Mouse (Mus musculus) heart, postnatal 25 days (tissue): ENCODE data around the gene Tnc. TPM values are rescaled to one million over a fixed set of nuclear protein-coding genes. Genes with fewer than 3 reads are reported as not detected.
"Not testable (repeated sequence)": the region's sequence is repeated elsewhere in the genome, so short reads cannot be mapped to it uniquely, and the experiment has no call there.

Experiments used
- DNase-seq: peaks from one replicate; pipeline ENCODE4 v3.0.0; 2022; ENCODE audit warnings: low spot score
- intact Hi-C: fragments of 180-260 bp; cut with DNase I; formaldehyde crosslinking; loops from one replicate; pipeline ENCODE4 v1.15.1; 2025
- total RNA-seq, 2 experiments: library from RNA; stranded (reverse); gene quantifications; 2 replicates each; pipeline ENCODE4 v1.2.3; 2021

Gene Tnc
- total RNA-seq, 2 experiments from 2014 or later = 1.0 TPM

- intact Hi-C loops = no loop called here
- DNase-seq = no peak
These were observed 67.2 kb downstream of the Tnc start for GRCm38 (mm10) chr4:63979635-63980034.

- no peak for DNase-seq
These were observed 74.3 kb downstream of the Tnc start for GRCm38 (mm10) chr4:63972536-63972935.

GRCm38 (mm10) chr4:63971762-63972161 lies 75.1 kb downstream of the Tnc start:
- intact Hi-C loops = no loop called here
- no peak for DNase-seq

More at GRCm38 (mm10) chr4:63972536-63972935, 74.3 kb downstream of the Tnc start:
- intact Hi-C loops = no loop called here

DNA sequence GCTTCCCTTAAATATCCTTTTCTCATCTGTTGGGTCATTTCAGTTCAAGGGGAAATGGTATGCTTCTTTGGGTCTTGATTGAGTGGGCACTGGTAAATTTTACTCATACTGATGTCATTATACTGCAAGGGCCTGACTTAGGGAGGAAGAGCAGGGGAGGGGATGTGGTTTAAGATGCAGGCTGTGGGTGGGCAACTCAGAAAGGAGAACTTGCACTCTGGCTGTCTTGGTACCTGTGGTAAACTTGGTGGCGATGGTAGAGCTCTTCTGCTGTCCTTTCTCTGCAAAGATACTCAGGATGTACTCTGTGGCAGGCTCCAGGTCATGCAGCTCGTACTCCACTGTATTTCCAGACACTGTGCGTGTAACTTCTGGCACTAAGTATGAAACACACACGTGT lies 75.9 kb downstream of the Tnc start:
- intact Hi-C loops = no loop called here
- no peak for DNase-seq

- intact Hi-C loops = no loop called here
- no peak for DNase-seq
These were observed 76.9 kb downstream of the Tnc start for GRCm38 (mm10) chr4:63969891-63970290.

- intact Hi-C loops = no loop called here
- no peak for DNase-seq
These were observed 83.4 kb downstream of the Tnc start for GRCm38 (mm10) chr4:63963410-63963809.

DNA sequence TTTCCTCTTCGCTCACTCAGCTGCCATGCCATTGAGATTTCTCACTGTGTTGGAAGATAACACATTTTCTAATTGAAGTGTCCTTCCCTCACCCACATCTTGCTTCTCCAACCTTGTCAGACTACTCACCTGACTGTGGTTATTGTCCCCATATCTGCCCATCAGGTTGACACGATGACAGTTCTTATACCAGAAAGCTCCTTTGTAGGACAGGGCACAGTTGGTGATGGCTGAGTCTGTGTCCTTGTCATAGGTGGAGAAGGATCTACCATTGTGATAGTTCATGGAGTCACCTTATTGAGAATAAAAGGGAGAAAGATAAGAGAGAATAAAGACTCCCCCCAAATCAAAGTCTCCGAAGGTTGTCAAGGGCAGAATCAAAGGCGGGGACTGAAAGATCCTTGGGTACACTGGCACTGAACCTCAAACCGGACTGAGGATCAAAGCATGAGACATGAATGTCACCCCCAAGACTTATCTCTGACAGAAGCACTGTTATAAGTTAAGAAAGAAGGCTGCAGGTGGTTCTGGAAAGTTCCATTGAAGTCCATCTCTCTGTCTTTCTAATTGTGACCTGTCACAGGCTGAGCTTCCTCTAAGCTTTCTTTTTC lies 84.9 kb downstream of the Tnc start:
- DNase-seq = no peak
- intact Hi-C loops = no loop called here

DNA sequence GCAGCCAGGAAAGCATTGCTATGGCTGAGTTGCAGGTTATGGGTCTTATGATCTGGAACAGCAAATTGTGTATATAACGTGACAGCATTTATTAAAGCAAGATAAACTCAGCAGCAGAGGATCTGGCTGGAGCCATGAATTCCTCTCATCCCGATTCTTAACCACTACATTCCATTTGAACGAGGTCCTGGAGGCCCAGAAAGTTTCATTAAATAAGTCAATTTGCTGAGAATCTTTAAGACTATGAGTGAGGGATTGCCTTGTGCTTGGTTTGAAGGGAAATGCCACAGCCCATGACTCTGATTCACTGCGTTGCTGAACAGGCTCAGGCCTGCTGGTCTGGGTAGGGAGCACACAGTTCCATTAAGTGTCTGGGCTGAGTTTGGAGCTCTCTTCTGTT lies 88.2 kb downstream of the Tnc start:
- DNase-seq = no peak
- intact Hi-C loops = no loop called here

GRCm38 (mm10) chr4:63950054-63950453 lies 96.8 kb downstream of the Tnc start:
- intact Hi-C loops = no loop called here
- no peak for DNase-seq

GRCm38 (mm10) chr4:63948688-63949073 lies 98.1 kb downstream of the Tnc start:
- not testable (repeated sequence) for DNase-seq
- intact Hi-C loops = loop anchor here (1.0 to 5.0 kb wide), 7 partner anchors 262 to 581 kb away; partner anchors contain the start of gene Tex48

- intact Hi-C loops = loop anchor here (1.0 to 5.0 kb wide), 7 partner anchors 261 to 581 kb away; partner anchors contain the start of gene Tex48
- DNase-seq = no peak
These were observed 98.6 kb downstream of the Tnc start for GRCm38 (mm10) chr4:63948066-63948687.

DNA sequence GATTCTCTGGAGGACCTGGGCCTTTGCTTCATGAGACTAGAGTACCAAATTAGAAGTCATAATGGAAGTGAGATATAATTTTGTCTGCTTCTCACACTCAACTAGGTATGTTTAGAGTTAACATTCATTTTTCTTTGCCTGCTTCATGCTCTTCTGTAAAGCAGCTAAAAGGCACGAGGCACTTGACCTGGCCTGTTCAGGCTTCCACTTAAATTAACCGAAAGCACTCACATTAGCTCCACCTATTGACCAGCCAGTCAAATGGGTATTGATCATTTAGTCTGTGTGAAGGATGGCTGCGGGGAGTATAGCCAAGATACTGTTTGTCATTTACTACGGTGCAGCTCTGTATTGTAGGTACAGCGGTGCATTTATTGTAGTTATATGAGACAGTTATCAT lies 103.0 kb downstream of the Tnc start:
- intact Hi-C loops = no loop called here
- DNase-seq = no peak

GRCm38 (mm10) chr4:63942875-63943274 lies 103.9 kb downstream of the Tnc start:
- intact Hi-C loops = no loop called here
- no peak for DNase-seq

GRCm38 (mm10) chr4:63941420-63941819 lies 105.4 kb downstream of the Tnc start:
- DNase-seq = no peak
- intact Hi-C loops = no loop called here

GRCm38 (mm10) chr4:63939428-63939827 lies 107.4 kb downstream of the Tnc start:
- DNase-seq = no peak
- intact Hi-C loops = no loop called here

DNA sequence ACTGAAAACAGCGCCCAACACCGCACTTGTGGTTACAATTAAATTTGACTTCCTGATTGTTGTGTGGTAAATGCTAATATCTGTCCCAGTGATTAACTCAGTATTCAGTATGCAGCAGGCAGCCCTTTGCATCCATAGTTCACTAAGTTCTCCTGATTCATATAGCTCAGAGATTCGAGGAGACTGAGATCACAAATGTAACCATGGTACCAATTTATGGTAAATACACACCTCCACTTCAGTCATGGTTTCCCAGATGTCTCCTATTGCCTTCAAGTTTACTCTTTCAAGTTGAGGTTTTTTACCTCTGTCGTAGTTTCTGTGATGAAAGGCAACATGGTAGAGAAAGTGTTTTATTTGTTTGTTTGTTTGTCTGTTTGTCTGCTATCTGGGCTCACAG lies 110.9 kb downstream of the Tnc start:
- intact Hi-C loops = no loop called here
- no peak for DNase-seq

DNA sequence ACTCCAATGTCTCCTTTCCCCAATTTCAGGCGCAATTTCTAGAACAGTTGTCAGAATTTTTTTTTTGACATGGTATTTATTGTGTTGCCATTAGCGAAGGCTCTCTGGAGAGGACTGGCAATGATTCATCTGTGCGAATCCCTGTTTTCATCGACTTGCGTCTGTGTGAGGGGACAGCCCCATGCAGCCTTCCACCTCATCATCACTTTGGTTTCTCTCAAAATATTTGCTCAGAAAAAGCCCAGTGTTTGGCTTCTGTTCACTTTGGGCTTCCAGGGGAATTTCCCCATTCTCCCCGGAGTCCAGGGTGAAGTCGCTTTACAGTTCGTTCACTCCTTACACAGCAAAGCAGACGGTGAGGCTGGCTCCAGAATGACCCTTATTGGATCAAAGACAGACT lies 111.5 kb downstream of the Tnc start:
- intact Hi-C loops = no loop called here
- DNase-seq = no peak

DNA sequence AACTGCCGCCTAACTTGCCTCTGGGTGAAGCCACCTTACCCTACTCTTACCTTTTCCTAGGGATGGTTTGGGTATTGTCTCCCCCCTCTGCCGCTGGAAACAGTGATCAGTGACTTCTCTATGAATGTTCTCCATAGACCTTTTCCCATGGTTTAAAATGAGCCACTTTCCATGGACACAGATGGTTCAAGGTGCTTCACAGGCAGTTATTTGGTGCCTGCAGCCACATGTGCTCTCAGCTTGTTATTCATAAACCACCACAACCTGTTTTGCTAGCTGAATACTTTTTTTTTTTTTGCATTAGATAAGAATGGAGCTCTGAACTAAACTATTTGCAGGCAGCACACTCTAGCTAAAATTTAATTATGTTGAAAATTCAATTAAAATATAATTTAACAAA lies 116.0 kb downstream of the Tnc start:
- intact Hi-C loops = no loop called here
- no peak for DNase-seq

GRCm38 (mm10) chr4:63929490-63929889 lies 117.3 kb downstream of the Tnc start:
- no peak for DNase-seq
- intact Hi-C loops = no loop called here

DNA sequence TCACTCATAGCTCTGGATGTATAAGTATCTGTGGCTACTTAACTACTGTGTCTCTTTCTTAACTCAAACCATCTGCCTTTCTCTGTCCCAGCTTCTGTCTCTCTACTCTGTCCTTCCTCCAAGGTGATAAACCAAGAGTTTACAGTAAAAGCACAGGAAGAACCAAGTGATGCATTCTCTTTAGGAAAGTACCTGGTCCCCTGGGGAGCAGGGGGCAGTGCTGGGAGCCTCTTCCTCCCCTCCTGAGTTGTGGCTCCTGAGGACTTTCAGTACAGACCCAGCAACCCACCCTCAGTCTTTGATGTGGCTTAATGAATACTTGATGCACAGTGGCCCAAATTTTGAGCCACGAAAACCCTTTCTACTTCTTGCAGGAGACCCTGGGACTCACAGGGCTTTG lies 118.6 kb downstream of the Tnc start:
- intact Hi-C loops = no loop called here
- DNase-seq = no peak

- no peak for DNase-seq
- intact Hi-C loops = no loop called here
These were observed 129.6 kb downstream of the Tnc start for GRCm38 (mm10) chr4:63917181-63917580.

DNA sequence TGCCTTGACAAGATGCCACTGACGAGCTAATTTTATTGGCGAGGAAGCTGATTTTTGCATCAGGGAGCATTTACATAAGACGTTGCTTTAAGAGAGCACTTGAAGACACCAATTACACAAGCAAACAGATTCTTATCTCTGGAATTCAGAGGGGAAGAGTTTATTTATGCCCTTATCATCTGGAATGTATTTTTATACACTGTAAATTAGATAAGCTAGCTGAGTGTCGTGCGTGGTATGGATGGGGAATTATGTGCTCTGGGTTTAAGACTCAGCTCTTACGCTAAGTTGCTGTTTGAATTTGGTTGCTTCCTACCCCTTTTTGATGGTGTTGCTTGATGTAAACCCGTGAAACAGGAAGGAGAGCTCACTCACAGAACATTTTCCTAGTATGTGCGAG lies 130.1 kb downstream of the Tnc start:
- intact Hi-C loops = no loop called here
- DNase-seq = no peak
